Mouse (Mus musculus): Measurements from ENCODE around the gene Gm21913. TPM values are rescaled to one million over a fixed set of nuclear protein-coding genes. Genes with fewer than 3 reads are reported as not detected.

The Gm21913 gene
- polyA plus RNA-seq (2015; fragmentation: Nextera tagmentation; extraction: Ambion mirVana), result not detected in 2 replicates

GRCm38 (mm10) chrY:74623596-74623995 is at the start of gene Gm21913:
TSS of gene Gm21913 (plus strand) at chrY:74623896.

Other genes with a start within 250 kb of the Gm21913 start
- gene Gm29110, start 153.4 kb upstream of the Gm21913 start, polyA plus RNA-seq (2015; fragmentation: Nextera tagmentation; extraction: Ambion mirVana), result not detected in 2 replicates